Mouse (Mus musculus) CH12.LX (cell line): ENCODE measurements around the gene E330017A01Rik. TPM values are rescaled to one million over a fixed set of nuclear protein-coding genes. Genes with fewer than 3 reads are reported as not detected.

ENCODE experiments used
- DNase-seq: peaks from one replicate; pipeline ENCODE4 v3.0.0-alpha.2; 2013; ENCODE audit errors: extremely low read depth
- H3K27ac ChIP-seq: 2 replicates; pipeline ENCODE4 v1.5.1; 2012; ENCODE audit warnings: low read depth, mild to moderate bottlenecking, control low read depth, moderate library complexity; ENCODE audit not compliant: insufficient read depth
- H3K27me3 ChIP-seq: replicated peaks from 2 replicates; pipeline ENCODE3; 2012; ENCODE audit warnings: inconsistent platforms
- H3K36me3 ChIP-seq, 2 experiments: replicated peaks in 1 of 2; 2 replicates each; pipeline versions ENCODE3 to v1.6.1; 2012; ENCODE audit warnings: inconsistent platforms in 1 of 2, low read length in 1 of 2, mild to moderate bottlenecking in 1 of 2, mixed read lengths in 1 of 2, moderate library complexity in 1 of 2; ENCODE audit not compliant: control insufficient read depth in 1 of 2, insufficient read depth in 1 of 2
- H3K4me1 ChIP-seq, 2 experiments: 2 replicates each; pipeline ENCODE4 v1.6.1; 2012; ENCODE audit warnings: inconsistent platforms in 1 of 2, moderate library complexity in 1 of 2; ENCODE audit not compliant: insufficient read depth in 2 of 2, control insufficient read depth in 1 of 2
- H3K4me2 ChIP-seq: 2 replicates; pipeline ENCODE4 v1.6.1; 2012; ENCODE audit warnings: low read depth, mild to moderate bottlenecking, control low read depth; ENCODE audit not compliant: poor library complexity, insufficient read depth, severe bottlenecking
- H3K4me3 ChIP-seq, 3 experiments: fragments of 150-350 bp in 1 of 3; sonication (generic) in 1 of 3; replicated peaks in 1 of 3; 2 replicates each; pipeline versions ENCODE3 to v1.5.1; 2011 to 2012; ENCODE audit warnings: low read depth in 2 of 3, low read length in 2 of 3, mild to moderate bottlenecking in 2 of 3, moderate library complexity in 2 of 3, control low read depth in 1 of 3, improper control_type of control experiment in 1 of 3, inconsistent platforms in 1 of 3, mixed read lengths in 1 of 3; ENCODE audit not compliant: poor library complexity in 1 of 3
- H3K79me2 ChIP-seq: replicated peaks from 2 replicates; pipeline ENCODE4 v1.6.1; 2012; ENCODE audit warnings: mild to moderate bottlenecking, moderate library complexity; ENCODE audit not compliant: control insufficient read depth, poor library complexity, insufficient read depth, severe bottlenecking; ENCODE audit errors: extremely low read depth
- H3K9ac ChIP-seq: 2 replicates; pipeline ENCODE4 v1.6.1; 2012; ENCODE audit warnings: low read depth, mild to moderate bottlenecking, control low read depth, moderate library complexity; ENCODE audit not compliant: insufficient read depth
- H3K9me3 ChIP-seq: replicated peaks from 2 replicates; pipeline ENCODE3; 2012; ENCODE audit warnings: low read length, inconsistent platforms, mixed read lengths
- BHLHE40 ChIP-seq: IDR thresholded peaks from 2 replicates; pipeline ENCODE4 v1.6.1; 2011; ENCODE audit warnings: mild to moderate bottlenecking, low read depth, low read length, improper control_type of control experiment
- CHD1 ChIP-seq: IDR thresholded peaks from 2 replicates; pipeline ENCODE4 v1.6.1; 2012; ENCODE audit warnings: low read depth, low read length, improper control_type of control experiment, inconsistent platforms
- CHD2 ChIP-seq: IDR thresholded peaks from 2 replicates; pipeline ENCODE4 v1.6.1; 2011; ENCODE audit warnings: low read length, improper control_type of control experiment
- E2F4 ChIP-seq: IDR thresholded peaks from 2 replicates; pipeline ENCODE4 v1.6.1; 2011; ENCODE audit warnings: low read depth, low read length, improper control_type of control experiment; ENCODE audit not compliant: insufficient replicate concordance
- EP300 ChIP-seq: IDR thresholded peaks from 2 replicates; pipeline ENCODE4 v1.6.1; 2011; ENCODE audit warnings: low read length, improper control_type of control experiment
- ETS1 ChIP-seq: conservative IDR thresholded peaks from 2 replicates; pipeline ENCODE4 v1.6.1; 2012; ENCODE audit warnings: low read depth, mild to moderate bottlenecking, inconsistent platforms, low read length, improper control_type of control experiment, moderate library complexity
- IRF4 ChIP-seq: IDR thresholded peaks from 2 replicates; pipeline ENCODE4 v1.6.1; 2014; ENCODE audit warnings: low read depth, mild to moderate bottlenecking, inconsistent platforms, low read length, improper control_type of control experiment
- JUN ChIP-seq: IDR thresholded peaks from 2 replicates; pipeline ENCODE4 v1.6.1; 2011; ENCODE audit warnings: low read depth, mild to moderate bottlenecking, low read length, improper control_type of control experiment, moderate library complexity; ENCODE audit not compliant: insufficient read depth
- JUND ChIP-seq: conservative IDR thresholded peaks from 2 replicates; pipeline ENCODE4 v1.6.1; 2011; ENCODE audit warnings: low read depth, low read length, improper control_type of control experiment
- KAT2A ChIP-seq: IDR thresholded peaks from 2 replicates; pipeline ENCODE4 v1.6.1; 2012; ENCODE audit warnings: low read length, improper control_type of control experiment, inconsistent platforms; ENCODE audit not compliant: insufficient replicate concordance
- MAFK ChIP-seq: IDR thresholded peaks from 2 replicates; pipeline ENCODE4 v1.6.1; 2011; ENCODE audit warnings: low read length, improper control_type of control experiment; ENCODE audit not compliant: insufficient replicate concordance
- MAX ChIP-seq: IDR thresholded peaks from 2 replicates; pipeline ENCODE4 v1.6.1; 2011; ENCODE audit warnings: low read length, improper control_type of control experiment
- MAZ ChIP-seq: IDR thresholded peaks from 2 replicates; pipeline ENCODE4 v1.6.1; 2012; ENCODE audit warnings: low read depth, mild to moderate bottlenecking, inconsistent platforms, low read length, improper control_type of control experiment, moderate library complexity
- MEF2A ChIP-seq: IDR thresholded peaks from 2 replicates; pipeline ENCODE4 v1.6.1; 2014; ENCODE audit warnings: low read depth, mild to moderate bottlenecking, inconsistent platforms, low read length, improper control_type of control experiment, borderline replicate concordance
- MXI1 ChIP-seq: IDR thresholded peaks from 2 replicates; pipeline ENCODE4 v1.6.1; 2011; ENCODE audit warnings: mild to moderate bottlenecking, low read depth, low read length, improper control_type of control experiment
- MYC ChIP-seq: IDR thresholded peaks from 2 replicates; pipeline ENCODE4 v1.6.1; 2011; ENCODE audit warnings: low read depth, mild to moderate bottlenecking, improper control_type of control experiment, low read length
- NRF1 ChIP-seq: IDR thresholded peaks from 2 replicates; pipeline ENCODE4 v1.6.1; 2014; ENCODE audit warnings: low read depth, mild to moderate bottlenecking, inconsistent platforms, low read length, improper control_type of control experiment, moderate library complexity
- PAX5 ChIP-seq: IDR thresholded peaks from 2 replicates; pipeline ENCODE4 v1.6.1; 2012; ENCODE audit warnings: low read length, inconsistent platforms, mixed read lengths
- POLR2AphosphoS2 ChIP-seq: IDR thresholded peaks from 2 replicates; pipeline ENCODE4 v1.6.1; 2011; ENCODE audit warnings: low read depth, low read length, improper control_type of control experiment
- RCOR1 ChIP-seq: conservative IDR thresholded peaks from 2 replicates; pipeline ENCODE4 v1.6.1; 2012; ENCODE audit warnings: low read depth, mild to moderate bottlenecking, inconsistent platforms, low read length, improper control_type of control experiment
- TBP ChIP-seq: conservative IDR thresholded peaks from 2 replicates; pipeline ENCODE4 v1.6.1; 2011; ENCODE audit warnings: low read depth, low read length, improper control_type of control experiment
- UBTF ChIP-seq: IDR thresholded peaks from 2 replicates; pipeline ENCODE4 v1.6.1; 2012; ENCODE audit warnings: low read depth, mild to moderate bottlenecking, inconsistent platforms, low read length, improper control_type of control experiment, moderate library complexity
- USF2 ChIP-seq: conservative IDR thresholded peaks from 2 replicates; pipeline ENCODE4 v1.6.1; 2011; ENCODE audit warnings: low read depth, low read length, improper control_type of control experiment
- ZC3H11A ChIP-seq: IDR thresholded peaks from 2 replicates; pipeline ENCODE4 v1.6.1; 2012; ENCODE audit warnings: low read depth, mild to moderate bottlenecking, inconsistent platforms, low read length, improper control_type of control experiment
- ZMIZ1 ChIP-seq: IDR thresholded peaks from 2 replicates; pipeline ENCODE4 v1.6.1; 2012; ENCODE audit warnings: low read depth, mild to moderate bottlenecking, inconsistent platforms, low read length, improper control_type of control experiment
- ZNF384 ChIP-seq: IDR thresholded peaks from 2 replicates; pipeline ENCODE4 v1.6.1; 2012; ENCODE audit warnings: low read depth, low read length, improper control_type of control experiment, inconsistent platforms
- dilution Hi-C: fragments of 300-500 bp; cut with MboI; formaldehyde crosslinking; loops from 2 replicates; pipeline ENCODE4 v1.14.3; 2020; ENCODE audit warnings: low sequenced_read_pairs; ENCODE audit not compliant: extremely low pct_unique_long_range_greater_than_20kb, extremely low pct_ligation_motif_present
- in situ Hi-C: fragments of 300-500 bp; cut with MboI; formaldehyde crosslinking; loops from 3 replicates; pipeline ENCODE4 v1.14.3; 2019; ENCODE audit warnings: low sequenced_read_pairs, low pct_ligation_motif_present, low pct_unique_long_range_greater_than_20kb, mixed read lengths
- polyA plus RNA-seq: library from polyadenylated mRNA; unstranded; fragments of >175 nt; gene quantifications from 2 replicates; pipeline ENCODE4 v1.2.1, GENCODE M21; 2012; ENCODE audit warnings: low read depth; ENCODE audit not compliant: insufficient read length
- total RNA-seq, 2 experiments: library from RNA; depleted of rRNA; stranded (reverse); fragments of 300-350 nt in 1 of 2; fragments of >200 nt in 1 of 2; gene quantifications; 2 replicates each; pipeline ENCODE4 v1.2.3; 2012 to 2014

The E330017A01Rik gene
- total RNA-seq (2012; rRNA removed) (0.17 and 0.21 TPM in 2 replicates), total RNA-seq (2014; rRNA removed) (not detected in 2 replicates), polyA plus RNA-seq (not detected in 2 replicates)

DNA sequence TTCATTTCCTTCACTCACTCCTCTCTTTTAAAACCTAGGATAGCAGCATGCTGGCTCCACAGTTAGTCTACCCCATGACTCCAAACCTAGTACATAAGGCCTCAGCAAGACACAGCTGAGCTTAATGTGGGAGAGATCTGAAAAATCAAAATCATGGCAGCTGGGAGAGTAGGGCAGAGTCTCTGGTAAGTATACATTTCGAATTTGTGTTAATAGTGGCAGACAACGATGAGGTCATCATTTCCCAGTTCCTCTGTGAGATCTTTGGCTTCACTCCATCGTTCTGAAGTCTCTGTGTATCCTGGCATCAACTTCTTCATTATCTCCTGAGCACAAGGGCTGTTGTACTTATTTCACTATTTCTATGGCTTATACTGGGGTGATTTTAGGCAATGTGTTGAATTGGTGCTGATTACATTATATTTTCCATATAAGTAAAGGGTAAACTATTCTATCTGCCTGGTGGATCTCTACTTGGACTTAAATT, at the start of gene E330017A01Rik:
TSS of gene E330017A01Rik (minus strand) at position 51 of the 487 bp plus-strand sequence.
- TF ChIP-seq JUND (peak; percentile 70), EP300 (peak; percentile 56; the same call in 1 of the 2 replicates), USF2 (no peak), JUN (peak; percentile 67), UBTF (no peak), POLR2AphosphoS2 (no peak)
- TF ChIP-seq, all 38 proteins: peak for 3
- Histone ChIP-seq H3K4me1 (peaks cover 16 to 21% of the 10 kb centered on the region in 2 experiments), H3K79me2 (no peaks in the 10 kb centered on the region), H3K27ac (no peak within 1 kb of the TSS), H3K36me3 (no peaks in the 10 kb centered on the region), H3K4me2 (no peak within 1 kb of the TSS; the same call in 1 of the 2 replicates), H3K9ac (no peak within 1 kb of the TSS), H3K27me3 (no peaks in the 10 kb centered on the region), H3K4me3 (no peak within 1 kb of the TSS), H3K9me3 (no peaks in the 10 kb centered on the region)
- dilution Hi-C loops (no loop called here), in situ Hi-C loops (loop anchor here (25.0 kb wide), 1 partner anchor 1026 kb away; the partner anchor contains the start of gene Cmss1)
- DNase-seq: no peak

DNA sequence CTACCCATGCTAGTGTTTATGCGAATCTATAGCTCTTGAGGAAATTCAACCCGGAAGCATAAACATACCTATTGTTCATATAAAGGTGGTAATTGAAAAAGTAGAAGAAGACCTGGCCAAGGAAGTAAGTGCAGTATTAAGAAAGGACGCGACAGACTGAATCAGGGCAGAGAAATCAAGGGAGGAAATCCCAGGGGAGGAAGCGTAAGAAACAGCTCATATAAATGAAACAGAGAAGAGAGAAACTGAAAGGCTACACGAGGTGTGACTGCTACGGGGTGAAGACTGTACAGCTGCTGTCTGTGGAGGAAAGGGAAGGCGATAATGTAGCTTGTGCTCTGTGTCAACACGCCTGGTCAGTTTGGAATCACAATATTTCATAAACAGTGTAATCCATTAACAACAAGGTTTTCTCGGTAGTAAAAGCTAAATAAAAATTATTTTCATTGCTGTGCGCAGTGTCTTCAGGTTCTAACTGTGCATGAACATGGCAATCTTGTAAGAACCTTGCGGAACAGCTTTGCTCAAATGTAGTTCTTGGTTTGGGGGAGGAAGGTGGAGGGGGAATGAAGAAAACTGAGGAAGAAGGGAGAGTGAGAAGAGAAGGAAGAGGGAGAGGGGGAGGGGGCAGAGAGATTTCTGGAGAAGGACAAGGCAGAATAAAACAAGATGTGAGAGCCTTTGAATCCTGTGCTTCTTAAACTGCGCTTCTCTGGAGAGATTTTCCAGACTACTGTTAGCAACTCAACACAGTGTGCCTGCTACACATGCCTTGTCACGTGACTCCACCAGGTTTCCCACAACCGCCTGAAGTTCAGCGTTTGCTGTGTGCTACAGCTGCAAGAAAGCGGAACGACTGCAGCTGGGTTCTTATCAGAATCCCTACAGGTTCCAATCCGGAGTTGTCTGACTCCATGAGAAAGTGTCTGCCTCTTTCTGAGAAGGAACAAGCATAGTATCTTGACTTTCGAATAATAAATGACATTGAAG, 47.3 kb upstream of the E330017A01Rik start:
- Histone ChIP-seq H3K9me3 (no peaks in the 10 kb centered on the region), H3K36me3 (peaks cover under 1 to 14% of the 10 kb centered on the region in 2 experiments), H3K9ac (peak overlapping the region; percentile 95), H3K79me2 (no peaks in the 10 kb centered on the region), H3K4me3 (peak overlapping the region; percentile 21 to 52 (median 39)), H3K4me2 (peak overlapping the region; percentile 95), H3K4me1 (peaks cover 4 to 46% of the 10 kb centered on the region in 2 experiments; a peak in 3 of 4 replicates), H3K27me3 (no peaks in the 10 kb centered on the region), H3K27ac (peak overlapping the region; percentile 82)
- peak; percentile 96 for DNase-seq
- dilution Hi-C loops: no loop called here
- in situ Hi-C loops: no loop called here
- TF ChIP-seq BHLHE40: peak; percentile 100
- TF ChIP-seq CHD2: peak; percentile 68
- peak; percentile 99 for TF ChIP-seq MAX
- peak; percentile 48; the same call in 1 of the 2 replicates for TF ChIP-seq JUN
- TF ChIP-seq RCOR1: peak; percentile 86
- peak; percentile 69; the same call in 1 of the 2 replicates for TF ChIP-seq E2F4
- peak; percentile 67; the same call in 1 of the 2 replicates for TF ChIP-seq JUND
- TF ChIP-seq MEF2A: peak; percentile 82
- TF ChIP-seq UBTF: peak; percentile 64; the same call in 1 of the 2 replicates
- no peak for TF ChIP-seq ZNF384
- TF ChIP-seq MAZ: peak; percentile 70; the same call in 1 of the 2 replicates
- TF ChIP-seq TBP: peak; percentile 86
- peak; percentile 91 for TF ChIP-seq IRF4
- TF ChIP-seq MAFK: peak; percentile 63; the same call in 1 of the 2 replicates
- peak; percentile 77; the same call in 1 of the 2 replicates for TF ChIP-seq CHD1
- peak; percentile 33; the same call in 1 of the 2 replicates for TF ChIP-seq ZMIZ1
- peak; percentile 96 for TF ChIP-seq ETS1
- TF ChIP-seq KAT2A: peak; percentile 68; the same call in 1 of the 2 replicates
- TF ChIP-seq PAX5: no peak
- TF ChIP-seq NRF1: no peak; the same call in 1 of the 2 replicates
- TF ChIP-seq POLR2AphosphoS2: peak; percentile 34; the same call in 1 of the 2 replicates
- TF ChIP-seq MXI1: peak; percentile 91
- TF ChIP-seq ZC3H11A: no peak
- peak; percentile 95 for TF ChIP-seq MYC
- peak; percentile 91 for TF ChIP-seq EP300
